Mouse (Mus musculus) kidney, adult 9 months (tissue): ENCODE measurements at regions not wholly inside any gene's neighbourhood (a gene's known extent, or its start where the extent isn't known, plus 50 kb on each side); places are given as distances from the start of the nearest gene placed in this dataset.

Experiments used
- DNase-seq: peaks from one replicate; pipeline ENCODE4 v3.0.0; 2022

GRCm38 (mm10) chr13:115219701-115220100, 117.9 kb upstream of the Itga1 start:
- DNase-seq, result peak; percentile 35

GRCm38 (mm10) chr13:115211285-115211684, 109.5 kb upstream of the Itga1 start:
- DNase-seq, result no peak

- peak; percentile 26 for DNase-seq
Observed at GRCm38 (mm10) chr13:115210643-115211208, 109.0 kb upstream of the Itga1 start.

GRCm38 (mm10) chr13:115209402-115210192, 107.8 kb upstream of the Itga1 start:
- no peak for DNase-seq

DNA sequence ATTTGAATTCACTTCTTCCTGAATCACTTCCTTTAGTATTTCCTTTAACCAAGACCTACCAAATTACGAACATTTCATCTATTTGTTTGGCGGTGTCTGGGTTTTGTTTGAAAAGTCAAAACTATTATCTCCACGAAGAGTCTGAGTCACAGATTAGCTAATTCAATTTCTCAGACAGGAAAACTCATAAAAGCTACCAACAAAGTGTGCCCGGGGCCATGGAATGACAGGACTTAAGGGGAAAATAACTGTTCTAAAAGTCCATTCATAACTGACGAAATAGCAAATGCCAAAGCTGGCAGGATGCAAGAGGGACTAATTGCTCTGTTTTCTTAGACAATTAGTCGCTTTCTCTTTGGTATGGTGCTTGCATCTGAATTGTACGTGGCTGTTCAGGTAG, 105.0 kb upstream of the Itga1 start:
- DNase-seq, result no peak

DNA sequence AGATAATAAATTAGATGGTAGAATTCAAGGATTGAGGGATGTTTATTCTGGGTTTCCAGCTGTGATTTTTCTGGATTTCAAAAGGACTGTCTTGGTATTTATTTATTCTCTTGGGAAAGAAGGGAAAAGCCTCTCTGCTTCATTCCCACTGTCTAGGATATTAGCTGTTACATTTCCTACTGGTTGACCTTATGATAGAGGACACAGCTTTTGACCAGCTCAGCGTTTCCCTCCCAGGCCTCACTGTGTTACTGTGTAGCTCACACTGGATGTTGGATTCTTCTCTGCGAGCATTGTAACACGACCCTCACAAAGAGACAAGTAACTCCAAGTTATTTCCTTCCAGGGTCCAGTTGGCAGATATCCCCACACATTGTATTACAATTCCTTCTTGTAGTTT, 97.4 kb upstream of the Itga1 start:
- DNase-seq, result peak; percentile 60

GRCm38 (mm10) chr13:115188066-115188465, 86.3 kb upstream of the Itga1 start:
- DNase-seq, result peak; percentile 22

GRCm38 (mm10) chr13:115187356-115187755, 85.6 kb upstream of the Itga1 start:
- DNase-seq, result no peak

DNA sequence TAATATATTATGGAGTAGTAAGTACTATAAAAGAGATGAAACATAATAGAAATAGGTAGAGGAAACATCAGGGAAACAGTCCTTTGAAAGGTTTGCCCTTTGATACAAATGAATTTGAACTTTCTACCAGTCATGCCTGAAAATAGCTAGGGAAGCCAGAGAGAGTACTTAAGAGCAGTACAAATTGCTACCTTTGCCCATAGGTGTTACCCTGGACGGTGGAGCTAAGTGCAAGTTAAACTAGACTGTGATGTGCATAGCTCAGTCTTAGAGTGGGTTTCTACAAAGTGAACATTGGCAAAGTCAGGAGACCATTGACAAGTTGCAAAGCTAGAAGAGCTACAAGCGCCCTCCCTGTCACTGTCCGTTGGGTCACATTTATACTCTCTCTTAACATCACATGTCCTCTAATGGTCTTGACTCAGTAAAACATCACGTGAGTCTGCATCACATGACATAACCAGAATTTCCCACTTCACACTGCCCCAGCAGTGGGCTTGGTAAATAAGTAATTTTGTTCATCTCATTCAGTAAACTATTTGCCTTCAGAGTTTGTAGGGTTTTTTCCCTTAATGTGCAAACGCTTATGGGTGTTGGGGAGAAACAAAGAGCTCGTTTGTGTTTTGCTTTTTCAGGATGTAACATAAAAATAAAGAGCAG, 80.6 kb upstream of the Itga1 start:
- DNase-seq, result peak; percentile 78

- no peak for DNase-seq
Observed at GRCm38 (mm10) chr13:115178175-115178917, 76.6 kb upstream of the Itga1 start.

DNA sequence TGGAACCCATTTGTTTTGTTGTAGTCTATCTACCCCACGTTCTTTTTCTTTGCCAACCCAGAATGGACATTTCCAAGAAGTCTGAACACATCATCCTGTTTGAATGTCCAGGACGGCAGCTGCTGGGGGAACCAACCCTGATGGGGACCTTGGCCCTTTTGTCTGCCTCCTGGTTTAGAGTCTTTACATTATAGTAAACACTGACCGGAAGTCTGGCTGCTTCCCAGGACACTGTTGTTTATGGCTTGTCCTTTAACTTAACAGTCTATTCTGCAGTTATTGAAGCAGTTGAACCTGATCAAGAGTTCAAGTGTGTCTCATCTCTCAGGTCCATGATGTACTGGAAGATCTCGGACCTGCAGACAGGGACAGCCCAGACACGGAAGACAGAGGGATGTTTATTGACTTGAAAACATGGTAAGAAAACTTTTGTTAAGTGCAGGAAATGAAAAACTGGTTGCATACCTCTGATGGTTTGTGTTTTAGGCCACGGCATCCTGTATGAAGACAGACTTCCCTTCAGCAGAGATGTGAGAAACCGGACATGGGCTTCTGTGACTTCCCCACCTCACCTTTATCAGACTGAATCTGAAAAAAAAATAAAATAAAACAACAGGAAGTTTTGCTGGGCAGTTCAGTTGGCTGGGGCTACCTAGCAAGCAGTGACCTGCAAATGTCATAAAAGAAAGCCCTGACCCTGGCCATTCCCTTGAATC, 69.7 kb upstream of the Itga1 start:
- no peak for DNase-seq

DNA sequence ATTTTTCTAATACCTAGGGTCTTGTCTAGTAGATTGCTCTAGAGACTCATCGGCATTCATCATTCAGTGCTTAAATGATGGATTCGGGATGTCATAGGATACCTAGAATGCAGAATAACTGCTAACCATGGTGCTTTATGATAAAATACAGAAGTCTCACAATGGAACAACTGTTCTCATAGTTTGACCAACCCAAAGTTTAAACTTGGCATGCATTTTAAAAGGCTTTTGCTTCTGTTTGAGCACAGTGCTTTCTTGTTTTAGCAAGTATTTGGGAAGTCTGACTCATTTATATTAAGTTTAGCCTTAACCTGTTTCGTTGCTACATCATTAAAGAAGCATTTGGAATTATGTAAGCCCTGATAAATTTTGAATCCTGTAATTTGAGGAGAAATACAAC, 64.2 kb upstream of the Itga1 start:
- DNase-seq, result no peak

- no peak for DNase-seq
Observed at GRCm38 (mm10) chr13:115162689-115163413, 61.1 kb upstream of the Itga1 start.

DNA sequence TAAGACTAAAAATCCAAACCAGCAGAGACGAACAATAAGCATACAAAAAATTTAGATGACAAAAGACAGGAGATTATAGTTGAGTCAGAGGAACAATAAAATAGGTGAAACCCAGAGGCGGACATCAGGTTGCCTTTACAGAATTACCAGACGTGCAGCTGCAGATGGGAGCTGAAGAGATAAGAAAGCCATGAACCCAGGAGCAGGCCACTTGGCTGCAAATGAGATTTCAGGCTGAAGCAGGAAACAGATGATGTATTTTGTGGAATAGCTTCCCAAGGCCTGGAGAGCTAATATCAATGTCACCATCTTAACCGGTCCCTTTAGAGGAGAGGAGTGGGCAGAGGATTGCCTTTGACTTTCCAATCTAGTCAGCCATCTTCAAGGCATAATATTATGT, 57.6 kb upstream of the Itga1 start:
- no peak for DNase-seq
